Mouse (Mus musculus) left cerebral cortex, adult 6 months (tissue): ENCODE data around the gene Mup6. TPM values are rescaled to one million over a fixed set of nuclear protein-coding genes. Genes with fewer than 3 reads are reported as not detected.

Source experiments
- long read RNA-seq, 2 experiments: library from polyadenylated mRNA; unstranded; transcript quantifications; one replicate each; pipeline ENCODE4 v2.0.0; 2019 to 2020
- polyA plus RNA-seq: library from polyadenylated mRNA; unstranded; fragments of <200 nt; fragmentation: Nextera tagmentation; gene quantifications from 2 replicates; pipeline ENCODE4 v1.2.3, GENCODE M21; 2021

The Mup6 gene
- polyA plus RNA-seq = not detected in 2 replicates
- long read RNA-seq, experiment 1 = 0 reads
- long read RNA-seq, experiment 2 = 0 reads

GRCm38 (mm10) chr4:59963405-59964344 lies at the start of gene Mup6:
Gene Mup6, plus strand, starts transcription at chr4:59964294.

GRCm38 (mm10) chr4:59914608-59915403 lies 49.3 kb upstream of the Mup6 start, which contains the start of gene Slc46a2:
Gene Slc46a2, minus strand, starts transcription at chr4:59915056.

GRCm38 (mm10) chr4:59960610-59961009 lies 3.5 kb upstream of the Mup6 start, which contains the start of gene Mup4:
Gene Mup4, minus strand, starts transcription at chr4:59960710.

Other genes starting within 250 kb of the Mup6 start
- gene Inip, start 162.7 kb upstream of the Mup6 start, polyA plus RNA-seq = 20.1 and 20.3 TPM in 2 replicates
- 3.3 and 7.6 TPM in 2 replicates for gene Snx30, start 158.5 kb upstream of the Mup6 start, polyA plus RNA-seq
- gene Slc46a2, start 49.2 kb upstream of the Mup6 start, polyA plus RNA-seq = 0.04 TPM in 1 of 2 replicates, not detected in the other
- gene Mup4, start 3.6 kb upstream of the Mup6 start, polyA plus RNA-seq = not detected in 2 replicates
- gene Mup7, start 106.2 kb downstream of the Mup6 start, polyA plus RNA-seq = not detected in 2 replicates
- not detected in 2 replicates for gene Mup2, start 190.0 kb downstream of the Mup6 start, polyA plus RNA-seq